Mouse (Mus musculus): Measurements from ENCODE around the gene Lrrc27. TPM values are rescaled to one million over a fixed set of nuclear protein-coding genes. Genes with fewer than 3 reads are reported as not detected.

The Lrrc27 gene
- polyA plus RNA-seq, 1 experiment from 2014 or later: 2.5 TPM

- Histone ChIP-seq H3K4me1 (replicated peaks; ENCODE audit: control insufficient read depth, insufficient read depth, low read length) (no peaks in the 10 kb centered on the region), H3K27ac (ENCODE audit: low read depth, low read length) (no peak overlapping the region), H3K4me3 (ENCODE audit: low read depth, low read length) (no peak overlapping the region), H3K27me3 (replicated peaks; ENCODE audit: control insufficient read depth, insufficient read depth, low read length) (no peaks in the 10 kb centered on the region; the same call in 1 of the 2 replicates), H3K4me2 (replicated peaks; ENCODE audit: low read depth) (no peak overlapping the region), H3K9me3 (ENCODE audit: control insufficient read depth) (no peaks in the 10 kb centered on the region), H3K36me3 (ENCODE audit: control insufficient read depth, insufficient read depth) (no peaks in the 10 kb centered on the region), H3K9ac (ENCODE audit: low read depth, low read length) (no peak overlapping the region)
- no peak for ATAC-seq
- TF ChIP-seq CTCF (IDR thresholded peaks at IDR 0.05; ENCODE audit: low read depth): no peak
- 89% methylated on average over 4 of the region's 4 CpGs for WGBS
Observed at GRCm38 (mm10) chr7:139208773-139209095, 4.1 kb upstream of the Lrrc27 start.

- Histone ChIP-seq H3K4me3 (ENCODE audit: low read depth, low read length) (no peak overlapping the region), H3K4me1 (replicated peaks; ENCODE audit: control insufficient read depth, insufficient read depth, low read length) (no peaks in the 10 kb centered on the region), H3K36me3 (ENCODE audit: control insufficient read depth, insufficient read depth) (no peaks in the 10 kb centered on the region), H3K4me2 (replicated peaks; ENCODE audit: low read depth) (no peak overlapping the region), H3K27me3 (replicated peaks; ENCODE audit: control insufficient read depth, insufficient read depth, low read length) (no peaks in the 10 kb centered on the region; the same call in 1 of the 2 replicates), H3K9me3 (ENCODE audit: control insufficient read depth) (no peaks in the 10 kb centered on the region), H3K9ac (ENCODE audit: low read depth, low read length) (no peak overlapping the region), H3K27ac (ENCODE audit: low read depth, low read length) (no peak overlapping the region)
- WGBS: 92% methylated on average over 6 of the region's 6 CpGs
- no peak for ATAC-seq
- TF ChIP-seq CTCF (IDR thresholded peaks at IDR 0.05; ENCODE audit: low read depth): no peak
Observed at GRCm38 (mm10) chr7:139211761-139212160, 1.0 kb upstream of the Lrrc27 start.

GRCm38 (mm10) chr7:139213751-139214150, 963 bp downstream of the Lrrc27 start:
- WGBS: 64% methylated on average over 3 of the region's 3 CpGs
- Histone ChIP-seq H3K9me3 (ENCODE audit: control insufficient read depth) (no peaks in the 10 kb centered on the region), H3K4me3 (ENCODE audit: low read depth, low read length) (no peak overlapping the region), H3K4me1 (replicated peaks; ENCODE audit: control insufficient read depth, insufficient read depth, low read length) (no peaks in the 10 kb centered on the region), H3K27me3 (replicated peaks; ENCODE audit: control insufficient read depth, insufficient read depth, low read length) (no peaks in the 10 kb centered on the region), H3K4me2 (replicated peaks; ENCODE audit: low read depth) (peak overlapping the region; percentile 71; the same call in 1 of the 2 replicates), H3K27ac (ENCODE audit: low read depth, low read length) (no peak overlapping the region), H3K36me3 (ENCODE audit: control insufficient read depth, insufficient read depth) (no peaks in the 10 kb centered on the region), H3K9ac (ENCODE audit: low read depth, low read length) (peak overlapping the region; percentile 62; the same call in 1 of the 2 replicates)
- no peak for TF ChIP-seq CTCF (IDR thresholded peaks at IDR 0.05; ENCODE audit: low read depth)
- ATAC-seq: no peak

GRCm38 (mm10) chr7:139214160-139214559, 1.4 kb downstream of the Lrrc27 start:
- Histone ChIP-seq H3K4me3 (ENCODE audit: low read depth, low read length) (no peak overlapping the region), H3K27me3 (replicated peaks; ENCODE audit: control insufficient read depth, insufficient read depth, low read length) (no peaks in the 10 kb centered on the region), H3K9me3 (ENCODE audit: control insufficient read depth) (no peaks in the 10 kb centered on the region), H3K4me1 (replicated peaks; ENCODE audit: control insufficient read depth, insufficient read depth, low read length) (no peaks in the 10 kb centered on the region), H3K9ac (ENCODE audit: low read depth, low read length) (no peak overlapping the region), H3K4me2 (replicated peaks; ENCODE audit: low read depth) (no peak overlapping the region), H3K36me3 (ENCODE audit: control insufficient read depth, insufficient read depth) (no peaks in the 10 kb centered on the region), H3K27ac (ENCODE audit: low read depth, low read length) (no peak overlapping the region)
- ATAC-seq: no peak
- TF ChIP-seq CTCF (IDR thresholded peaks at IDR 0.05; ENCODE audit: low read depth): no peak
- 55% methylated on average over 3 of the region's 3 CpGs for WGBS

GRCm38 (mm10) chr7:139214596-139215340, 2.0 kb downstream of the Lrrc27 start:
- no peak overlapping the region for H3K4me2 ChIP-seq (replicated peaks; ENCODE audit: low read depth)
- 84% methylated on average over 14 of the region's 14 CpGs for WGBS
- H3K27me3 ChIP-seq (replicated peaks; ENCODE audit: control insufficient read depth, insufficient read depth, low read length): no peaks in the 10 kb centered on the region
- no peaks in the 10 kb centered on the region for H3K9me3 ChIP-seq (ENCODE audit: control insufficient read depth)
- H3K9ac ChIP-seq (ENCODE audit: low read depth, low read length): no peak overlapping the region
- no peak for TF ChIP-seq CTCF (IDR thresholded peaks at IDR 0.05; ENCODE audit: low read depth)
- no peak for ATAC-seq
- H3K36me3 ChIP-seq (ENCODE audit: control insufficient read depth, insufficient read depth): no peaks in the 10 kb centered on the region
- no peak overlapping the region for H3K27ac ChIP-seq (ENCODE audit: low read depth, low read length)
- H3K4me1 ChIP-seq (replicated peaks; ENCODE audit: control insufficient read depth, insufficient read depth, low read length): no peaks in the 10 kb centered on the region
- no peak overlapping the region for H3K4me3 ChIP-seq (ENCODE audit: low read depth, low read length)

GRCm38 (mm10) chr7:139215516-139215915, 2.7 kb downstream of the Lrrc27 start:
- 63% methylated on average over 1 of the region's 1 CpGs for WGBS
- Histone ChIP-seq H3K4me2 (replicated peaks; ENCODE audit: low read depth) (no peak overlapping the region), H3K9ac (ENCODE audit: low read depth, low read length) (no peak overlapping the region), H3K4me3 (ENCODE audit: low read depth, low read length) (no peak overlapping the region), H3K9me3 (ENCODE audit: control insufficient read depth) (no peaks in the 10 kb centered on the region), H3K4me1 (replicated peaks; ENCODE audit: control insufficient read depth, insufficient read depth, low read length) (no peaks in the 10 kb centered on the region), H3K36me3 (ENCODE audit: control insufficient read depth, insufficient read depth) (no peaks in the 10 kb centered on the region), H3K27me3 (replicated peaks; ENCODE audit: control insufficient read depth, insufficient read depth, low read length) (no peaks in the 10 kb centered on the region), H3K27ac (ENCODE audit: low read depth, low read length) (no peak overlapping the region)
- TF ChIP-seq CTCF (IDR thresholded peaks at IDR 0.05; ENCODE audit: low read depth): no peak
- ATAC-seq: no peak

Data from intestine, postnatal 0 days (tissue).